Mouse (Mus musculus): ENCODE results near the gene Zrsr1. TPM values are rescaled to one million over a fixed set of nuclear protein-coding genes. Genes with fewer than 3 reads are reported as not detected.

The Zrsr1 gene
- total and polyA plus RNA-seq, 3 experiments = 10.4 to 15.8 TPM; not detected in 1

GRCm38 (mm10) chr11:22936446-22937125, 35.2 kb upstream of the Zrsr1 start:
- Histone ChIP-seq H3K79me2 (ENCODE audit: control insufficient read depth, insufficient read depth, low read length, poor library complexity) (no peaks in the 10 kb centered on the region), H3K36me3 (ENCODE audit: control insufficient read depth in 1 of 2, insufficient read depth in 2 of 2, low read length in 2 of 2) (peaks cover 0 to 35% of the 10 kb centered on the region in 2 experiments; a peak in 2 of 4 replicates), H3K27ac (ENCODE audit: control insufficient read depth, low read depth, low read length) (no peak overlapping the region), H3K27me3 (ENCODE audit: control insufficient read depth in 1 of 2, insufficient read depth in 2 of 2, low read length in 2 of 2) (no peaks in the 10 kb centered on the region), H3K9me3 (replicated peaks; ENCODE audit: insufficient read depth, low read length) (no peaks in the 10 kb centered on the region), H3K4me1 (ENCODE audit: control insufficient read depth in 1 of 2, insufficient read depth in 2 of 2, low read length in 2 of 2) (peaks cover 20 to 23% of the 10 kb centered on the region in 2 experiments), H3K4me3 (ENCODE audit: control insufficient read depth in 1 of 2, insufficient read depth in 1 of 2, low read depth in 2 of 2, low read length in 2 of 2) (no peak overlapping the region), H3K9ac (ENCODE audit: control insufficient read depth, low read depth, low read length, poor library complexity, severe bottlenecking) (no peak overlapping the region)
- peak; percentile 6 to 9; a peak in 1 of 4 replicates for TF ChIP-seq EP300 (IDR thresholded peaks at IDR 0.05; ENCODE audit: low read depth in 1 of 2, low read length in 2 of 2)
- TF ChIP-seq CTCF (IDR thresholded peaks at IDR 0.05 in 2 of 3, conservative IDR thresholded peaks at IDR 0.05 in 1 of 3; ENCODE audit: control insufficient read depth in 1 of 3, insufficient read depth in 1 of 3, low read depth in 2 of 3, low read length in 3 of 3, poor library complexity in 1 of 3, severe bottlenecking in 1 of 3) = no peak
- no peak for TF ChIP-seq NRF1 (IDR thresholded peaks at IDR 0.05; ENCODE audit: insufficient read depth, low read depth, low read length, poor library complexity, severe bottlenecking)
- DNase-seq (ENCODE audit: low read depth, low spot score) = peak; percentile 53

DNA sequence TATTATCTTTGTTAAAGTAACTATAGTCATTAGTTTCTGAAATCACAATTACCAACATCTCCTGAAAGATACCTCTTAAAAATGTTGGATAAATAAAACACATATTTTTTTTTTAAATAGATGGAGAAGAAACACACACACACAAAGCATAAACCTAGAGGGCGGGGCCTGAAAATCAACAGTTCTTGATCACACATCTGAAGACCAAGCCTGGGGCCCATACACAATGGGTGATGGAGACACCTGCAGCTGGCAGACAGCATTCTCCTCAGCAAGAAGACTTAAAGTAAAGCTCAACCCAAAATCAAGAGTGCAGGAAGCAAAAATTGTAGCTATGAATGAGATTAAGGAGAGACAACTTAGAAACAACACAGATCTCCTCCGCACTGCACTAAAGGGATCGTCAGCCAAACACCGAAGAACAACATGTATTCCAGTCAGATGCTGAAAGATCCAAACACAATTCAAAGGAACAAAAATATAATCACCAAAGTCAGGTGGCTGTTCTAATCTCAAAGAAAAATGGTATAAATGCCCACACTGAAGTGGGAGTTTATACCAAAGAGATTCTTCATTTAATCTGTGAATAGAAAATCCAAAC, 34.0 kb upstream of the Zrsr1 start:
- H3K9ac ChIP-seq (ENCODE audit: control insufficient read depth, low read depth, low read length, poor library complexity, severe bottlenecking) = no peak overlapping the region
- no peak overlapping the region for H3K4me3 ChIP-seq (ENCODE audit: control insufficient read depth in 1 of 2, insufficient read depth in 1 of 2, low read depth in 2 of 2, low read length in 2 of 2)
- no peaks in the 10 kb centered on the region for H3K27me3 ChIP-seq (ENCODE audit: control insufficient read depth in 1 of 2, insufficient read depth in 2 of 2, low read length in 2 of 2)
- H3K79me2 ChIP-seq (ENCODE audit: control insufficient read depth, insufficient read depth, low read length, poor library complexity) = no peaks in the 10 kb centered on the region
- TF ChIP-seq BHLHE40 (IDR thresholded peaks at IDR 0.05; ENCODE audit: borderline replicate concordance, low read depth, low read length) = no peak
- no peak for TF ChIP-seq TBP (IDR thresholded peaks at IDR 0.05; ENCODE audit: low read depth, low read length)
- no peak for TF ChIP-seq KAT2A (conservative IDR thresholded peaks at IDR 0.05; ENCODE audit: low read depth, low read length)
- no peak for TF ChIP-seq SIN3A (IDR thresholded peaks at IDR 0.05; ENCODE audit: low read length)
- TF ChIP-seq MAX (IDR thresholded peaks at IDR 0.05; ENCODE audit: low read length) = no peak
- TF ChIP-seq RAD21 (IDR thresholded peaks at IDR 0.05; ENCODE audit: low read depth, low read length) = no peak
- TF ChIP-seq ZNF384 (IDR thresholded peaks at IDR 0.05; ENCODE audit: low read depth, low read length) = no peak
- no peak for TF ChIP-seq MEF2A (IDR thresholded peaks at IDR 0.05; ENCODE audit: extremely low read depth, insufficient replicate concordance, low read depth, low read length, poor library complexity, severe bottlenecking)
- TF ChIP-seq ELF1 (IDR thresholded peaks at IDR 0.05; ENCODE audit: low read depth, low read length) = no peak
- TF ChIP-seq MYC (IDR thresholded peaks at IDR 0.05; ENCODE audit: low read depth, low read length) = no peak
- TF ChIP-seq CTCF (IDR thresholded peaks at IDR 0.05 in 2 of 3, conservative IDR thresholded peaks at IDR 0.05 in 1 of 3; ENCODE audit: control insufficient read depth in 1 of 3, insufficient read depth in 1 of 3, low read depth in 2 of 3, low read length in 3 of 3, poor library complexity in 1 of 3, severe bottlenecking in 1 of 3) = no peak
- no peak for TF ChIP-seq POLR2AphosphoS2 (IDR thresholded peaks at IDR 0.05; ENCODE audit: low read length)
- no peak for TF ChIP-seq POLR2AphosphoS5 (IDR thresholded peaks at IDR 0.05; ENCODE audit: borderline replicate concordance, low read depth, low read length)
- TF ChIP-seq NRF1 (IDR thresholded peaks at IDR 0.05; ENCODE audit: insufficient read depth, low read depth, low read length, poor library complexity, severe bottlenecking) = no peak
- no peak for TF ChIP-seq HCFC1 (IDR thresholded peaks at IDR 0.05; ENCODE audit: low read depth, low read length)
- TF ChIP-seq USF1 (IDR thresholded peaks at IDR 0.05; ENCODE audit: low read depth, low read length) = no peak
- no peak for TF ChIP-seq ZMIZ1 (IDR thresholded peaks at IDR 0.05; ENCODE audit: low read depth, low read length)
- no peaks in the 10 kb centered on the region for H3K9me3 ChIP-seq (replicated peaks; ENCODE audit: insufficient read depth, low read length)
- peaks cover 0 to 25% of the 10 kb centered on the region in 2 experiments; a peak in 2 of 4 replicates for H3K36me3 ChIP-seq (ENCODE audit: control insufficient read depth in 1 of 2, insufficient read depth in 2 of 2, low read length in 2 of 2)
- no peak overlapping the region for H3K27ac ChIP-seq (ENCODE audit: control insufficient read depth, low read depth, low read length)
- DNase-seq (ENCODE audit: low read depth, low spot score) = no peak
- H3K4me1 ChIP-seq (ENCODE audit: control insufficient read depth in 1 of 2, insufficient read depth in 2 of 2, low read length in 2 of 2) = peaks cover 11 to 15% of the 10 kb centered on the region in 2 experiments

Data from MEL (cell line).